Mouse (Mus musculus): ENCODE measurements around the gene Unc45b.

DNA sequence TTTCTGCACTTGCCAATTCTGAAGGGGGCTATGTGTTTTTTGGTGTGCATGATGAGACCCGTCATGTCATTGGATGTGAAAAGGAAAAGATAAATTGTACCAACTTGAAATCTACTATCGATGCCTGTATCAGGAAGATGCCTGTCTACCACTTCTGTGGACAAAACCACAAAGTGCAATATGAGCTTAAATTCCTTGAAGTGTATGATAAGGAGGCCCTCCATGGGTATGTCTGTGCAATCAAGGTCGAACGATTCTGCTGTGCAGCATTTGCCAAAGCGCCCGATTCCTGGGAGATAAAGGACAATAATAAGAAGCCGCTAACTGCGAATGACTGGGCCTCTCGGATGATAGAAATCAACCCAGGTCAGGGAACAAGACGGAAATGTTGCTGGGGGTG lies 46.6 kb downstream of the Unc45b start:
- TF ChIP-seq POLR2A (IDR thresholded peaks at IDR 0.05; ENCODE audit: insufficient read depth, low read depth, low read length): no peak
- TF ChIP-seq CTCF (IDR thresholded peaks at IDR 0.05; ENCODE audit: insufficient read depth, low read depth, low read length): no peak
